Mouse (Mus musculus) embryo, embryonic 11.5 days (tissue): ENCODE data around the gene Tpbgl.

Source experiments
- DNase-seq: peaks from one replicate; pipeline ENCODE4 v3.0.0-alpha.2; 2012; ENCODE audit warnings: low read depth, low spot score

Gene Tpbgl

DNA sequence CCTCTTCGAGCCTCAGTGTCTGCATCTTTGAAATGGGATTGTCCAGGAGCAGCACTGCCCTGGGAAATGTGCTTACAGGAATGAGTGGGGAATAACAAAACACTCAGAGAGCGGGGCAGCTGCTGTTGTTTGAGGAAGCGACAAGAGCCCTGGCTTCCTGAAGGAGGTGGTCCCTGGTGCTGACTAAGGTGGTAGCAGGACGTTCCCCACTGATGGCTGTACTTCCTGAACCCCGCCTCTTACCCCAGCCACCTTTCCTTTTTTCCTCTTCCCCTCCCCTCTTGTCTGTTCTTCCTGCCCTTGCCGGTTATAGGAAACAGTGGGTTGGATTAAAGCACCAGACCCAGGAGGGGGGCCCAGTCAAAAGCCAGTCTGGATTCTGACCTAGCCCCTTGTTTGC is 46.7 kb downstream of the Tpbgl start:
- no peak for DNase-seq

- DNase-seq = no peak
Measured at GRCm38 (mm10) chr7:99579491-99580190, 47.3 kb downstream of the Tpbgl start.

DNA sequence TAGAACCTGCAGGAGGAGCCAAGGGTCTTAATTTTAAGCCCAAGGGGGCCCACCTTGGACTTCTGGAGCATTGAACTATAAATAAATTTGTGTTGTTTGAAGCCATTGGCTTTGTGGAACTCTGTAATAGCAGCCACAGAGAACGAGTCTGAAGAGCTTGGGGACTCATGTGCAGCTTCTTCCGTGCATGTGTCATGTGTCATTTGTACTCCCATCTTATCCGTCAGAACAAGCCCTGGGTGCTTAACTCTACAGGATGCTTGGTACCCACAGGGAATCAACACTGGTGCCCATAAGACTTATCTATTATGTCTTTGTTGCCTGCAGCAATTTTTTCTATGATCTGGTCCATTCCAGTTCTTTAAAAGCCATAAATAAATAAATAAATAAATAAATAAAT is 48.7 kb downstream of the Tpbgl start:
- DNase-seq = no peak
